Mouse (Mus musculus) liver, embryonic 13.5 days (tissue): ENCODE data around the gene Fam118b. TPM values are rescaled to one million over a fixed set of nuclear protein-coding genes. Genes with fewer than 3 reads are reported as not detected.

Experiments
- ATAC-seq: fragments of 200-750 bp; cut with Nextera tagmentation; 2 replicates; pipeline ENCODE4 v1.8.0; 2017; ENCODE audit warnings: low read depth, mild to moderate bottlenecking, moderate number of reproducible peaks, moderate library complexity
- DNase-seq: peaks from one replicate; pipeline ENCODE4 v3.0.0; 2022
- H3K27ac ChIP-seq: fragments of 300-500 bp; sonication (generic); 2 replicates; pipeline ENCODE4 v1.5.1; 2015; ENCODE audit warnings: moderate library complexity, mild to moderate bottlenecking, inconsistent platforms
- H3K27me3 ChIP-seq: fragments of 300-500 bp; sonication (generic); 2 replicates; pipeline ENCODE4 v1.6.1; 2015; ENCODE audit warnings: mild to moderate bottlenecking, inconsistent platforms
- H3K36me3 ChIP-seq: fragments of 300-500 bp; sonication (generic); 2 replicates; pipeline ENCODE4 v1.6.1; 2015; ENCODE audit warnings: mild to moderate bottlenecking, inconsistent platforms
- H3K4me1 ChIP-seq: fragments of 300-500 bp; sonication (generic); replicated peaks from 2 replicates; pipeline ENCODE4 v1.6.1; 2015; ENCODE audit warnings: inconsistent platforms
- H3K4me2 ChIP-seq: fragments of 300-500 bp; sonication (generic); 2 replicates; pipeline ENCODE4 v1.6.1; 2015; ENCODE audit warnings: inconsistent platforms, mild to moderate bottlenecking, moderate library complexity
- H3K4me3 ChIP-seq: fragments of 300-500 bp; sonication (generic); replicated peaks from 2 replicates; pipeline ENCODE4 v1.5.1; 2015; ENCODE audit warnings: mild to moderate bottlenecking, inconsistent platforms
- H3K9ac ChIP-seq: fragments of 300-500 bp; sonication (generic); 2 replicates; pipeline ENCODE4 v1.6.1; 2015; ENCODE audit warnings: mild to moderate bottlenecking, inconsistent platforms
- H3K9me3 ChIP-seq: fragments of 300-500 bp; sonication (generic); replicated peaks from 2 replicates; pipeline ENCODE4 v1.6.1; 2016; ENCODE audit warnings: inconsistent platforms
- WGBS: fragments of 180-500 bp; shearing (Covaris S2); methylation state at CpG from one replicate; pipeline ENCODE4 v1.1.7; 2015; ENCODE audit not compliant: insufficient replicate concordance; 5-methylcytosine and 5-hydroxymethylcytosine counted together
- polyA plus RNA-seq: library from polyadenylated mRNA; unstranded; fragments of >200 nt; fragmentation: Nextera tagmentation; extraction: Ambion mirVana; gene quantifications from 2 replicates; pipeline ENCODE4 v1.2.1, GENCODE M21; 2015

Fam118b gene
- polyA plus RNA-seq, 1 experiment from 2014 or later, result 16.9 TPM

DNA sequence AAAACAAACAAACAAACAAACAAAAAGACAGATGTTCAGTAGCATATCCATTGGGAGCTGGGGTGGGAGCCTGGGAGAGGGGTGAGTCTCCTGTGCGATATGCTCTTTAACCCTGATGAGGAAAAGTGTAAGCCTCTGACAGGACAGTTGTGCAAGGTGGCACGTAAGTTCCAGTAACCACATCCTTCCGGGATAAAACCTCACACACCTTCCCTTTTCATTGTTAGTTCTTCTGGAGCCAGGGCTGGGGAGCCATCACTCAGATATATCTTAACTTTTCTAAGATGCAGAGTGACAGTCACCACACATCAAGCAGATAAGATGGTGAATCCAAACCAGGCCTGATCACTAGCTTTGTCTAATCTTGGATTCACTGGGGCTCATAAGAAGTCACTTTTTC is 73.6 kb downstream of the Fam118b start:
- Histone ChIP-seq H3K4me3 (no peak overlapping the region), H3K36me3 (peaks cover 15% of the 10 kb centered on the region), H3K4me1 (peaks cover 8% of the 10 kb centered on the region), H3K9ac (no peak overlapping the region), H3K27me3 (no peaks in the 10 kb centered on the region), H3K4me2 (no peak overlapping the region), H3K27ac (no peak overlapping the region), H3K9me3 (no peaks in the 10 kb centered on the region)
- ATAC-seq, result no peak
- 61% methylated on average over 3 of the region's 3 CpGs for WGBS
- DNase-seq, result no peak

DNA sequence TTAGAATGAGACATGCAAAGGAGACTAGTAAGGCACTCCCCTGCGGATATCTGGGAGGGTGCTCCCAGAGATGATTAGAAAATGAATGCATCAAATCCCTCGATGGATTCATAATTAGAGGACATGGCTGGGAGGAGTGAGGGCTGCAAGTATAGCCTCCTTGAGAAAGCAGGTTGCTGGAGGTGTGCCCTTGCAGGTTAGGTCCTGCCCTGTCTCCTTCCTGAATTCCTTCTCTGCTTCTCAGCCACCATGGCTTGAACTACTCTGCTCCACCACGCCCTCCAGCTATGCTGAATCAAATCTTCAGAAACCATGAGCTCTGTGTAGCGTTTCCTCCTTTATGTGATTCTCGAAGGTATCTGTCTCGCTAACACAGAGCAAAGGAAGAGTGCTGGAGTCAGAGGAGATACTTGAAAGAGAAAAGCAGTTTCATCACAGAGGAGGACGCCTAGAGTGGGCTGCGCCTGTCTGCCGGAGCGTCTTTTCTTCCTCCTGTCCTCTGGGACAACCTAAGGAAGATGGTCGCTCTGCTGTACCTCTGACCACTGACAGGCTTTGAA is 74.5 kb downstream of the Fam118b start:
- Histone ChIP-seq H3K27me3 (no peaks in the 10 kb centered on the region), H3K4me2 (no peak overlapping the region), H3K9ac (no peak overlapping the region), H3K4me3 (no peak overlapping the region), H3K27ac (no peak overlapping the region), H3K36me3 (peaks cover 23% of the 10 kb centered on the region), H3K4me1 (no peaks in the 10 kb centered on the region), H3K9me3 (no peaks in the 10 kb centered on the region)
- no peak for ATAC-seq
- 82% methylated on average over 11 of the region's 11 CpGs for WGBS
- no peak for DNase-seq

DNA sequence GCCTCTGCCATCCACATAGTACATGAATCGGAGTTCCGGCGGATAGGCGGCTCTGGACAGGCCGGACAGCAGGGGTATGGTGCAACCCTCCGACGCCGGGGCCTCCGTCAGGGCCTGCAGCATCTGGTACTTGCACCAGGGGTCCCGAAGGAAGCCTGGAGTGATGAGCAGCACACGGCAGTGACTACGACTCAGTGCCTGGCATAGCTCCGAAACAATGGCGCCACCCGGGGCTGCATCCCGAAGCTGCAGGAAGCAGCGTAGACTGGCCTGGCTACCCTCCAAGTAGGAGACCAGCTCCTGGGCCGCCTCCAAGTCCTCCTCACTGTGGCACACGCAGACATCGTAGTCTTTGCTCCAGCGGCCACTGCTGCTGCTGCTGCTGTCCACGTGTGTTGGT is 78.9 kb downstream of the Fam118b start:
- DNase-seq, result no peak
- Histone ChIP-seq H3K27ac (no peak overlapping the region), H3K36me3 (peaks cover 30% of the 10 kb centered on the region), H3K4me2 (no peak overlapping the region), H3K4me1 (no peaks in the 10 kb centered on the region), H3K9ac (no peak overlapping the region), H3K9me3 (no peaks in the 10 kb centered on the region), H3K27me3 (no peaks in the 10 kb centered on the region), H3K4me3 (no peak overlapping the region)
- 85% methylated on average over 22 of the region's 22 CpGs for WGBS
- ATAC-seq, result no peak

DNA sequence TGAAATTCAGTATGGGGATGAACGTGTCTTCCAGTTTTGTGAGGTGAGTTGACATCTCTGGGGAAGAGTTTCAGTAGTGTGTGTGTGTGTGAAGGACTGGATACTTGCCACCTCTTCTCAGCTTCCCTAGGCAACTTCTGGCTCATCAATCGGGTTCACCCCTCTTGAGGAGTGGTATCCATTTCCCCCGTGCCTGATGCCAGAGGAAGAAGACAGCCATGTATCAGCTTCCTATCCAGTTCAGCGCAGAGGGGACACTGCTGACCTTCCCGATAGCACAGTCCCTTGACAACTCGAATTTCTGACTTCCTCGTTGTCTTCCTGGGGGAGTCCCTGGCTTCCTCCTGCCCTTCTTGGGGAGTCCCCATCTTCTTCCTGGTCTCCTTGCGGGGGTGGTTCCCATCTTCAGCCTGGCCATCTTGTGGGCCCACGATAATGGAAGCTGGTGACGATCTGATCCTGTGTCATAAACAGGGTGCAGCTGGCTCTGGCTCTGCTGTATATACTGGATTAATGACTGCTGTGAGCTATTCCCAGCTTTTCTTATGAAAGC is 80.2 kb downstream of the Fam118b start:
- Histone ChIP-seq H3K36me3 (peaks cover 30% of the 10 kb centered on the region), H3K9ac (no peak overlapping the region)

DNA sequence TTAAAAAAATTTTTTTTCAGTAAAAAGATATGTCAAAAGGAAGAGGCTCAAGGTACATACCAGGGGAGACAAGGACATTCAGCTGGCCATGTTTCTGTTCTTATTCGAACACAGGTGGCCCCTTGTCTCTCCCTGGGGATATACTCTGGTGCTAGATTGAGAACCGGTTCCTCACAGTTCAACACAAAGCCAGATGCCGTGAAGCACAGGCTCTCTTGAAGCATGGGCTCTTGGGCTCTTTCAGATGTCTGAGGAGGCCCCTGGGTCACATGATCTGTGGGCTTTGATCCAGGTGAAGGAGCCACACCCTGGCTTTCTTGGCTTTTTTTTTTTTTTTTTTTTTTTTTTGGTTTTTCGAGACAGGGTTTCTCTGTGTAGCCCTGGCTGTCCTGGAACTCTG is 81.2 kb downstream of the Fam118b start:
- no peaks in the 10 kb centered on the region for H3K9me3 ChIP-seq
- H3K4me2 ChIP-seq, result no peak overlapping the region
- no peaks in the 10 kb centered on the region for H3K4me1 ChIP-seq
- no peak overlapping the region for H3K9ac ChIP-seq
- WGBS, result 84% methylated on average over 4 of the region's 4 CpGs
- no peak overlapping the region for H3K4me3 ChIP-seq
- no peak for ATAC-seq
- peaks cover 29% of the 10 kb centered on the region for H3K36me3 ChIP-seq
- DNase-seq, result no peak
- H3K27ac ChIP-seq, result no peak overlapping the region
- H3K27me3 ChIP-seq, result no peaks in the 10 kb centered on the region

More for the DNA sequence above, 80.2 kb downstream of the Fam118b start:
- ATAC-seq (no peak), DNase-seq (no peak)
- H3K4me1 ChIP-seq, result no peaks in the 10 kb centered on the region
- H3K27me3 ChIP-seq, result no peaks in the 10 kb centered on the region
- H3K4me3 ChIP-seq, result no peak overlapping the region
- H3K9me3 ChIP-seq, result no peaks in the 10 kb centered on the region
- no peak overlapping the region for H3K4me2 ChIP-seq
- 71% methylated on average over 10 of the region's 10 CpGs for whole genome bisulfite sequencing
- no peak overlapping the region for H3K27ac ChIP-seq

DNA sequence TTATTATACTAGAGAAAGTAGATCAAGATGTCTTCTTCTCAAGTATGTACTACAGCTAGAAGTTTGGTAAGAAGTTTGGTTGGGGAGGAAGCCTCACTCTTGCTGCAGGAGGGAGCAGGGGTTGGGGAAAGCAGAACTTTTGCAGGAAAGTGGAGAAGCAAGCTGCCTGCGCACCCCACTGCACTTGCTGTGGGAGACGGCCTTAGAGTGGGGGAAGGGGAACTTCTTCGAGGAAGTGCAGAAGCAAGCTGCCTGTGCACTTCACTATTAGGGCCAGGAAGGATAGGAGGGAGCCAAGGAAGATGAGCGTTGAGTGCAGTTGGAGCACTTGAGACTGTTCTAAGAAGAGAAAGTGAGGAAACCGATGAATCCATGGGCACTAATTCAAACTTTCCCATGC is 84.2 kb downstream of the Fam118b start:
- no peaks in the 10 kb centered on the region for H3K9me3 ChIP-seq
- DNase-seq (no peak), ATAC-seq (no peak)
- WGBS, result 19% methylated on average over 5 of the region's 5 CpGs
- H3K36me3 ChIP-seq, result peaks cover 8% of the 10 kb centered on the region
- no peaks in the 10 kb centered on the region for H3K27me3 ChIP-seq
- H3K27ac ChIP-seq, result no peak overlapping the region
- H3K9ac ChIP-seq, result no peak overlapping the region
- no peak overlapping the region for H3K4me3 ChIP-seq
- no peak overlapping the region for H3K4me2 ChIP-seq
- H3K4me1 ChIP-seq, result no peaks in the 10 kb centered on the region

DNA sequence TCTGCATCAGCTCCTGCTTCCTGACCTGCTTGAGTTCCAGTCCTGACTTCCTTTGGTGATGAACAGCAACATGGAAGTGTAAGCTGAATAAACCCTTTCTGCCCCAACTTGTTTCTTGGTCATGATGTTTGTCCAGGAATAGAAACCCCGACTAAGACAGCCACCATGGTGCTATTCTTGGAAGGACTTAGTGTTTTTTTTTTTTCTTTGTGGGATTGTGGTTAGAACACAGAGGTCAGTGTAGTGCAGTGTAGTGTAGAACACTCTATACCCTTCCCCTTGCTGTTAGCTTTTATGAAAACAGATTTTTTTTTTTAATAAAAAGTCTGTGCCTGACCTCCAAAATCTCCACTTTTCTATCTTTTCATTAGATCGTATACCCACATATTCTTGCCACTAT is 84.8 kb downstream of the Fam118b start:
- Histone ChIP-seq H3K4me1 (no peaks in the 10 kb centered on the region), H3K36me3 (peaks cover 6% of the 10 kb centered on the region; the same call in 1 of the 2 replicates), H3K9ac (no peak overlapping the region), H3K4me2 (no peak overlapping the region), H3K27ac (no peak overlapping the region), H3K27me3 (no peaks in the 10 kb centered on the region), H3K4me3 (no peak overlapping the region), H3K9me3 (no peaks in the 10 kb centered on the region)
- DNase-seq, result no peak
- 35% methylated on average over 2 of the region's 2 CpGs for WGBS
- ATAC-seq, result no peak

DNA sequence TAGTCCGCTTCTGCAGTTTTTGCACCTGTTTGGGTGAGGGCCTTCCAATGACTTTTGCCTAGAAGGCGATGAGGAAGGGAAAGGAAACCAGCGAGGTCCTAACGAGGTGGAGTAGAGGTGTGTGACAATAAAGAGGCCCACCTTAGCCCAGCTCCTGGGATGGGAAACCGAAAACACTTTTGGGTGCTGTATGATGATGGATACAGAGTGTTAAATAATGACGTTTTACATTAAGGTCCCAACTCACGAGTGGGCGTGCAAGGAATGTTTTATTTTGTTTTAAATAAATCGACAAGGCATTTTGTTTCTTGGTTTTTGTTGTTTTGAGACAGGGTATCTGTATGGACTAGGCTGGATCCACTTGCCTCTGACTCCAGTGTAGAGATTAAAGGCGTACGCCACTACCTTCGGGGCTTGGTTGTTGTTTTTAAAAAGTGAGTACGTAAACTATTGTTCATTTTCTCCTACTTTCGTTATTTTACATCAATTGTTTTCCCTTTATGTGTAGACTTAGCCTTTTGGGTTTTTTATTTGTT is 91.4 kb downstream of the Fam118b start:
- peaks cover under 1% of the 10 kb centered on the region for H3K36me3 ChIP-seq
- peaks cover 34% of the 10 kb centered on the region for H3K4me1 ChIP-seq
- WGBS, result 39% methylated on average over 14 of the region's 14 CpGs
- DNase-seq, result no peak
- H3K4me2 ChIP-seq, result peak overlapping the region; percentile 91
- no peaks in the 10 kb centered on the region for H3K9me3 ChIP-seq
- H3K27me3 ChIP-seq, result no peaks in the 10 kb centered on the region
- no peak for ATAC-seq
- no peak overlapping the region for H3K27ac ChIP-seq
- peak overlapping the region; percentile 74 for H3K4me3 ChIP-seq
- peak overlapping the region; percentile 52; the same call in 1 of the 2 replicates for H3K9ac ChIP-seq

DNA sequence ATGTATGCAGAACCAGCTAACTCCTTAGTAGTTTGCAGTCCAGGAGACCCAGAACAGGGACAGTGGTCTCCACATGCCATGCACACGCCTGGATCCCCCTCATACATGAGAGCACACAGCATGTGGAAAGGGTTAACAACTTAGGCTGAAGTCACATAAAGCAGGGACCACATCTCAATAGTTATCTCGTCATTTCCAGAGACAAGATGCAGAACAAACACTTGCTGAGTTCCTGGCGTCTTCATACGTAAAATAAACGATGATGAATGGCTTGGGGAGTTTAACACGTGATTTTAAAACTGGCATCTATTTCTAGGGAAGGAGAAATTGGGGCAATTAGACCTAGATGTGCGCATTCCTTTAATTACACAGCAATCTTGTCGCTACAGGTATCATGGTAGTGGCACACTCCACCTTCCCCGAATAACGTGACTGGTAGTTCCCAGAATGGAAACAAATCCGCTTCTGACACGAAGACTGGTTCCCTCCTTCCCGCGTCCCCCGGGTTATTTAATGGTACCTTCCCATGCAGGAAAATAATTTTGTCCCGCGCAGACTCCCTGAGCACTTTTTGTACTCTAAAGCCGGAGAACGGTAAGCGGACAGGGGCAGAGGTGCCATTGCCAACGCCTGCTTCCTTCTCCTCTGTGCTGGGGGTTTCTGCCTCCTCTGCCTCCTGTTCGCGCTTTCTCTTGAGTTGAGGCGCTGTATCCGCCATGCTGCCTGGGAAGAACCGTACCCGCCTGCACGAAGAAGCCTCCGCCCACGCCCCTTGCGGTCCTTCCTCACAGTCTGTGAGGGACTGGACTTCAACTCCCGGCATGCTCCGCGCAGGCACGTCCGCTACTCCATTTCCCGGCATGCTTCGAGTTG is 92.1 kb downstream of the Fam118b start, which contains the start of gene Dcps:
TSS of gene Dcps (minus strand) at position 811 of the 873 bp plus-strand sequence.
- under 1% methylated on average over 38 of the region's 38 CpGs for WGBS
- Histone ChIP-seq H3K4me1 (peaks cover 34% of the 10 kb centered on the region), H3K9me3 (no peaks in the 10 kb centered on the region), H3K9ac (peak within 1 kb of the TSS; percentile 82), H3K4me2 (peak within 1 kb of the TSS; percentile 91), H3K27me3 (no peaks in the 10 kb centered on the region), H3K36me3 (peaks cover 7% of the 10 kb centered on the region), H3K4me3 (peak within 1 kb of the TSS; percentile 74), H3K27ac (peak within 1 kb of the TSS; percentile 82)
- peak; percentile 80 for DNase-seq
- peak; percentile 99 for ATAC-seq

DNA sequence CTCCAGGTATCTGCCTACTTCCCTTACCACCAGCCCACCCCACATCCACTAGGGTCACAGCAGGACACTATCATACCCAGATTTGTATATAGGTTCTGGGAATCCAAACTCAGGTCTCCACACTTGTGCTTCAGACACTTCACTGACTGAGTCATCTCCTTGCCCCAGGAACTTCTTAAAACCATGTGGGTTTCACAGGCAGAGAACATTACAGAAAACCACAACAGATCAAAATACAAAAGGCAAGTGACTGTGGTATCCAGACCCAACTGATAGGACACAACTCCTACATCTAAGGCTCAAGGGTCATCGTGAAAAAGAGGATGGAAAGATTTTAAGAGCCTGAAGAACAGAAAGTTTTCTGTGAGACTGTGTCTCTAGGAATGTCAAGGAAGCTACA is 94.3 kb downstream of the Fam118b start:
- Histone ChIP-seq H3K4me1 (peaks cover 34% of the 10 kb centered on the region), H3K4me3 (no peak overlapping the region), H3K4me2 (no peak overlapping the region), H3K27me3 (no peaks in the 10 kb centered on the region), H3K9ac (no peak overlapping the region), H3K27ac (no peak overlapping the region), H3K36me3 (peaks cover 29% of the 10 kb centered on the region), H3K9me3 (no peaks in the 10 kb centered on the region)
- ATAC-seq (no peak), DNase-seq (no peak)
- WGBS, result 55% methylated on average over 1 of the region's 1 CpGs

DNA sequence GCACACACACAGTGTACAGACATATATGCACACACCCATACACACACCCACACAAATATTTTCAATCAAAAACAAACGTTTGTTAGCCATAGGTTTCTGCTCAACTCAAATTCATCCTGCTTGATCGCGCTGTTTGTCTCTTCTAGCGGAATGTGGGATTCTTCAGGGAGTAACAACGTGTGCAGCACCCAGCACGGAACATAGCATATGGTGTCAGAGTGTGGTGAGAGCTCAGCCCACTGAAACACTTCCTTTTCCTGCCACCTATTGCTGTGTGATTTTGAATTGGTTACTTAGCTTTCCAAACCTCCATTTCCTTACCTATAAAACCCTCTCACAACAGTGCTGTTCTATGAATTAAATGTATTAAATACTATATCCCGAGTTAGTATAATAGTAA is 97.5 kb downstream of the Fam118b start:
- H3K9me3 ChIP-seq, result no peaks in the 10 kb centered on the region
- no peak for ATAC-seq

More for the DNA sequence above, 97.5 kb downstream of the Fam118b start:
- Histone ChIP-seq H3K27me3 (no peaks in the 10 kb centered on the region), H3K9ac (no peak overlapping the region), H3K27ac (no peak overlapping the region), H3K4me2 (no peak overlapping the region), H3K4me3 (no peak overlapping the region), H3K4me1 (peaks cover 40% of the 10 kb centered on the region), H3K36me3 (peaks cover 37% of the 10 kb centered on the region)
- DNase-seq, result no peak
- WGBS, result 82% methylated on average over 7 of the region's 7 CpGs
